Mouse (Mus musculus) lung, postnatal 0 days (tissue): ENCODE results near the gene Hlx. TPM values are rescaled to one million over a fixed set of nuclear protein-coding genes. Genes with fewer than 3 reads are reported as not detected.

Source experiments
- ATAC-seq: fragments of 200-750 bp; cut with Nextera tagmentation; 2 replicates; pipeline ENCODE4 v1.8.0; 2017; ENCODE audit warnings: moderate library complexity
- DNase-seq: peaks from one replicate; pipeline ENCODE4 v3.0.0-alpha.2; 2016; ENCODE audit warnings: low spot score
- H3K27ac ChIP-seq: fragments of 300-500 bp; sonication (generic); 2 replicates; pipeline ENCODE4 v1.5.1; 2014; ENCODE audit warnings: antibody characterized with exemption, mild to moderate bottlenecking, low read length, mixed read lengths
- H3K27me3 ChIP-seq: fragments of 300-500 bp; sonication (generic); replicated peaks from 2 replicates; pipeline ENCODE4 v1.6.1; 2014; ENCODE audit warnings: low read length, mixed read lengths; ENCODE audit not compliant: insufficient read depth
- H3K36me3 ChIP-seq: fragments of 300-500 bp; sonication (generic); 2 replicates; pipeline ENCODE4 v1.6.1; 2014; ENCODE audit warnings: low read length, mixed read lengths; ENCODE audit not compliant: insufficient read depth
- H3K4me1 ChIP-seq: fragments of 300-500 bp; sonication (generic); 2 replicates; pipeline ENCODE4 v1.6.1; 2014; ENCODE audit warnings: antibody characterized with exemption, low read depth, low read length, mixed read lengths; ENCODE audit not compliant: insufficient read depth
- H3K4me2 ChIP-seq: fragments of 300-500 bp; sonication (generic); replicated peaks from 2 replicates; pipeline ENCODE4 v1.6.1; 2014; ENCODE audit warnings: low read depth, mild to moderate bottlenecking, low read length, moderate library complexity, mixed read lengths
- H3K4me3 ChIP-seq: fragments of 300-500 bp; sonication (generic); 2 replicates; pipeline ENCODE4 v1.5.1; 2014; ENCODE audit warnings: low read depth, low read length
- H3K9ac ChIP-seq: fragments of 300-500 bp; sonication (generic); replicated peaks from 2 replicates; pipeline ENCODE4 v1.6.1; 2014; ENCODE audit warnings: low read depth, mild to moderate bottlenecking
- H3K9me3 ChIP-seq: fragments of 300-500 bp; sonication (generic); 2 replicates; pipeline ENCODE4 v1.6.1; 2016; ENCODE audit warnings: low read length, mixed read lengths
- CTCF ChIP-seq: IDR thresholded peaks from 2 replicates; pipeline ENCODE4 v1.5.1; 2016; ENCODE audit warnings: antibody characterized with exemption, mild to moderate bottlenecking
- EP300 ChIP-seq: IDR thresholded peaks from 2 replicates; pipeline ENCODE4 v1.6.1; 2016; ENCODE audit warnings: antibody characterized with exemption, mild to moderate bottlenecking, control low read depth
- WGBS: fragments of 180-500 bp; shearing (Covaris S2); extraction: QIAGEN DNeasy Blood & Tissue Kit; methylation state at CpG from one replicate; pipeline ENCODE4 v1.1.7; 2014; 5-methylcytosine and 5-hydroxymethylcytosine counted together
- polyA plus RNA-seq: library from polyadenylated mRNA; unstranded; fragments of >200 nt; fragmentation: Nextera tagmentation; extraction: Ambion mirVana; gene quantifications from 2 replicates; pipeline ENCODE4 v1.2.1, GENCODE M21; 2015

Hlx gene
- polyA plus RNA-seq = 34.2 and 63.1 TPM in 2 replicates

DNA sequence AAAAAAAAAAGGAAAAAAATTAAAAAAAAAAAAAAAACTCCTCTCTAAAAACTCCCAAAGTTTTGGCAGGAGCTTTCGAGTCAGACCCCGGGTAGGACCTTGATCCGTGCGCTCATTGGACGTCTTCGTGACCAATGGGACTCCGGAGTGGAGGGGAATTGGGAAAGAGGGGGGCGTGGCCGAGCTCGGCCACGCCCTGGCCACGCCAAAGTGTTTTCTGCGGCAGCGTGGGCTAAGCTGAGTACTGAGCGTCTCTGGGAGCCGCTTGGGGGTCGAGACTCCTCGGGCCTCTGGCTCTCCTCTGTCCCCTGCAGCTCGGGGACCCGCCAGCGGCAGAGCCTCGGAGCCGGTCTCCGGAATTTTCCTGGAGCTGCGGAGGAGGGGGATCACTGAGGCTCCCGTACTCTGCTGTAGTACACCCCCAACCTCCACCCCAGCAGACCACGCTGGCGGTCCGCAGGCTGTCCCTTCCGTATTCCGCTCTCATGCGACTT is at the start of gene Hlx:
TSS of gene Hlx (minus strand) at position 64 of the 494 bp plus-strand sequence.
- peaks cover 9% of the 10 kb centered on the region; the same call in 1 of the 2 replicates for H3K4me1 ChIP-seq
- peak within 1 kb of the TSS; percentile 78 for H3K4me3 ChIP-seq
- H3K9ac ChIP-seq = peak within 1 kb of the TSS; percentile 83
- H3K4me2 ChIP-seq = peak within 1 kb of the TSS; percentile 78
- no peak for TF ChIP-seq EP300
- TF ChIP-seq CTCF = no peak
- no peaks in the 10 kb centered on the region for H3K9me3 ChIP-seq
- peaks cover 20% of the 10 kb centered on the region; the same call in 1 of the 2 replicates for H3K27me3 ChIP-seq
- DNase-seq (peak; percentile 97), ATAC-seq (peak; percentile 88)
- WGBS = 3% methylated on average over 30 of the region's 32 CpGs
- H3K27ac ChIP-seq = peak within 1 kb of the TSS; percentile 99
- 0 out of 2 replicates have a peak, but pooled peaks cover 3% of the 10 kb centered on the region for H3K36me3 ChIP-seq

DNA sequence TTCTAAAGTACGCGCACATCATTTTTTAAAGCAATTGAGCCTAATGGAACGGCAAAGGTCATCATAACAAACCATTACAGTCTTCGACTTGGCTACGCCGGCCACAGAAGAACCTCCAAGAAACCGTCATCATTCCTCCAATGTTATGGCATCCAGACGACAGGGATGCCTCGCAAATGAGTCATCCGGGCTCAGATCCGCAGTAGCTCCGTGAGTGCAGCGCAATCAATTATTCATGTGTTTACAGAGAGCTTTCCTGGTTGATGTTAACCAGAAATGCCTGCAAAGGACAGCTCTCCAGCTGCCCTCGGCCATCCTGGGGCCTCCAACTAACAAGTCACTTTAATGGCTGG is 49.7 kb upstream of the Hlx start:
- Histone ChIP-seq H3K4me2 (no peak overlapping the region), H3K27me3 (0 out of 2 replicates have a peak, but pooled peaks cover 4% of the 10 kb centered on the region), H3K4me3 (no peak overlapping the region), H3K9me3 (no peaks in the 10 kb centered on the region), H3K9ac (no peak overlapping the region), H3K27ac (no peak overlapping the region), H3K4me1 (0 out of 2 replicates have a peak, but pooled peaks cover 3% of the 10 kb centered on the region), H3K36me3 (no peaks in the 10 kb centered on the region)
- 33% methylated on average over 14 of the region's 14 CpGs for WGBS
- TF ChIP-seq EP300 (peak; percentile 91), CTCF (no peak)
- DNase-seq (peak; percentile 95), ATAC-seq (peak; percentile 94)

DNA sequence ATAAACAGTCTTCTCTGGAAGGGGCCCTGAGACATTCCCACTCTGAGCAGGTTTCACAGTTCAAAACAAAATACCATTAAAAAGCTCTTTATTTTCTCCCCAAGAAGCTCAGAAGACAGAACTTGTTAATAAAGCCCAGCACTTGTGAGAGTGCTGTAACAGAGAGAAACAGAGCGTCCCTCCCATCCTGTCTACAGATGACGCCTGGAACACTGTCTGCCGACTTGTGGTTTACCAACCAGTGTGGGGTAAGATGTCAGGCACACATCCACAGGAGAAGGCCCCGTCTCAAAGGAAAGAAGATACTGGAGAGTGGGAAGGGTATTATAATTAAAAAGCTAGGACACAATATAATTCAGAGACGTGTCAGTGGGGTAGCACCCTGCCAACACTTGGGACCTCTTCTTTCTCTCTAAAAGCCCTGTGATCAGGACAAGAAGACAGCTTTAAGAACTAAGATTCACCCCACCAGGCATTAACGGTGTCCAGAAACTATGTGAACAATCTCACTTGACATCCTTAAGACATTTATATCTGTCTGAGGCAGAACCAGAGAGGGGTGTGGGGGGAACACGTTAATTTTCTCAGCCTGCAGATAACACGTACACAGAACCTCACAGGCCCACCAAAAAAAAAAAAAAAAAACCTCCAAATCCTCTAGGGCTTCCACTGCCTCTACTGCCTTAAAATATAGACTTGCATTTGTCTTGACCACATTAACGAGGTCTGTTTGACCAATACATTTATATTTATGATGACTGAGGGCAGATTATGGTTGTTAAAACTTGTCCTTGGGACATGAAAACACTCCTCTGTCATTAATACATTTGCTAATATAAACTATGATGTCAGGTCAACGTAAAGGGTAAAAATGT is 49.1 kb upstream of the Hlx start:
- TF ChIP-seq EP300 (no peak), CTCF (no peak)
- H3K4me2 ChIP-seq = no peak overlapping the region
- 45% methylated on average over 10 of the region's 10 CpGs for WGBS
- H3K4me1 ChIP-seq = 0 out of 2 replicates have a peak, but pooled peaks cover 3% of the 10 kb centered on the region
- H3K36me3 ChIP-seq = no peaks in the 10 kb centered on the region
- no peak overlapping the region for H3K27ac ChIP-seq
- no peak overlapping the region for H3K4me3 ChIP-seq
- H3K27me3 ChIP-seq = 0 out of 2 replicates have a peak, but pooled peaks cover 4% of the 10 kb centered on the region
- DNase-seq (peak; percentile 38), ATAC-seq (no peak)
- H3K9me3 ChIP-seq = no peaks in the 10 kb centered on the region
- H3K9ac ChIP-seq = no peak overlapping the region

DNA sequence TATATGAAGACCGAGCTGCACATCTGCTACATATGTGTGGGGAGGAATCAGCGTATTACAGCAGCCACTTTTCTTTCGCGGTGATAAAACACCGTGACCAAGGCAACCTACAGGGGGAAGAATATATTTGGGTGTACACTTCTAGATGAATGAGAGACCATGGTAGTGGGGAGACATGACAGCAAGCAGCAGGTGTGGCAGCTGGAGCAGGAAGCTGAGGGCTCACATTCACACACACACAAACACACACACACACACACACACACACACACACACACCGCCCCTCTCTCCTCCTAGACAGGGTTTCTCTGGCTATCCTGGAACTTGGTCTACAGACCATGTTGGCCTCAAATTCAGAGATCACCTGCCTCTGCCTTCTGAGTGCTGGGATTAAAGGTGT is 45.7 kb upstream of the Hlx start:
- Histone ChIP-seq H3K27ac (no peak overlapping the region), H3K4me2 (no peak overlapping the region), H3K27me3 (0 out of 2 replicates have a peak, but pooled peaks cover 4% of the 10 kb centered on the region), H3K4me3 (no peak overlapping the region), H3K4me1 (0 out of 2 replicates have a peak, but pooled peaks cover 3% of the 10 kb centered on the region), H3K9me3 (no peaks in the 10 kb centered on the region), H3K36me3 (no peaks in the 10 kb centered on the region), H3K9ac (no peak overlapping the region)
- no peak for DNase-seq
- no peak for ATAC-seq
- no peak for TF ChIP-seq EP300
- TF ChIP-seq CTCF = no peak
- WGBS = 92% methylated on average over 6 of the region's 6 CpGs

DNA sequence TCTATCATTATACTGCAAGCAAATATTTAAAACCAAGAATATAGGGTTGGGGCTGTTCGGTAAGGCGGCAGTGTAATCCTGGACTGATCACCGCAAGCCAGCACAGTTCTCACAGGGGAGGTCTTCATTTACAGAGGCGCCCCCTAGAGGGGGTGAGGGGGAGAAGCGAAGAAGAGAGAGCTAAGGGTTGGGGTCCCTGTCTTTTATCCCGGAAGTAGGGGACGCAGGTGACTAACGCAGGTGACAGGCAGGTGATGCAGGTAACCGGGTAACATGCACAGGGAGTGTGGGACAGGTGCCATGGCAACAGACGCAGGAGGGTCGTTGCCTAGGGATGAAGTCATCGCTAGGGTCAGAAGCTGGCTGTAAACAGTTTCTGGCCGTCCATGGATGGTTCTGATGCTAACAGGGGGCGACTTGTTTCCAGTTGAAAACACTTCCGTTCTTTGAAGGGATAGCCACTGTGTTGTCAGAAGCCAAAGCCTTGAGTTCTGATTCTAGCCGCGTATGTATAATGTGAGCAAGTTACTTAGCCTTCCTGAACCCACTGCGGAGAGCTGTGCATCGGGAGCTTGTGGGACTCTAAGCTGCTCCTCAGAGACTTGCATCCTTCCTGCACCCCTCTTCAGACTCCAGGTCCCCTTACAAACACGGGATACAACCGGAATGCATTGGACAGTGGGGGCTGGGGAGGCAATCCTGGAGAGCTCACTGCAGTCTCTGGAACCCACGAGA is 44.8 kb upstream of the Hlx start:
- Histone ChIP-seq H3K27ac (no peak overlapping the region), H3K9me3 (no peaks in the 10 kb centered on the region), H3K4me1 (no peaks in the 10 kb centered on the region), H3K4me3 (no peak overlapping the region), H3K9ac (no peak overlapping the region), H3K27me3 (0 out of 2 replicates have a peak, but pooled peaks cover 4% of the 10 kb centered on the region), H3K4me2 (no peak overlapping the region), H3K36me3 (no peaks in the 10 kb centered on the region)
- ATAC-seq (no peak), DNase-seq (no peak)
- no peak for TF ChIP-seq EP300
- peak; percentile 34 for TF ChIP-seq CTCF
- 31% methylated on average over 22 of the region's 22 CpGs for WGBS

DNA sequence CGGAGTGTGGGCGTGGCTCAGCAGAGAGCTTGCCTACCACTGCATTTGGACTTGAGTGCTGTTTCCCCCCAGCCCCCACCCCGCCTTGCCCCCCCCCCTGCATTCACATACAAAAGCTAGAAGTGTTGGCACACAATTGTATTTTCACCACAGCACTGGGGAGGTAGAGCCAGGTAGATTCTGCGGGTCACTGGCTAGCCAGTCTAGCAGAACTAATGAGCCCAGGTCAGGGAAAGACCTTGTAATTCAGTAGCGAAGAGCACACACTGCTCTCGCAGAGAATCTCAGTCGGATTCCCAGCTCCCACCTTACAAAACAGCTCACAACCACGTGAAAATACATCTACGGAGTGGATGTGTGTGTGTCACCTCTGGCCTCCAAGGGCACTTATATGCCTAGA is 42.9 kb upstream of the Hlx start:
- TF ChIP-seq CTCF = no peak
- TF ChIP-seq EP300 = no peak
- Histone ChIP-seq H3K9ac (no peak overlapping the region), H3K4me1 (no peaks in the 10 kb centered on the region), H3K4me2 (no peak overlapping the region), H3K9me3 (no peaks in the 10 kb centered on the region), H3K36me3 (no peaks in the 10 kb centered on the region), H3K27ac (no peak overlapping the region), H3K4me3 (no peak overlapping the region), H3K27me3 (0 out of 2 replicates have a peak, but pooled peaks cover 4% of the 10 kb centered on the region)
- DNase-seq = no peak
- no peak for ATAC-seq
- WGBS = 66% methylated on average over 9 of the region's 9 CpGs
